Mouse (Mus musculus): ENCODE data around the gene Xkrx. TPM values are rescaled to one million over a fixed set of nuclear protein-coding genes. Genes with fewer than 3 reads are reported as not detected.

Gene Xkrx
- total and polyA plus RNA-seq, 3 experiments: 0.38 TPM; not detected in 2

DNA sequence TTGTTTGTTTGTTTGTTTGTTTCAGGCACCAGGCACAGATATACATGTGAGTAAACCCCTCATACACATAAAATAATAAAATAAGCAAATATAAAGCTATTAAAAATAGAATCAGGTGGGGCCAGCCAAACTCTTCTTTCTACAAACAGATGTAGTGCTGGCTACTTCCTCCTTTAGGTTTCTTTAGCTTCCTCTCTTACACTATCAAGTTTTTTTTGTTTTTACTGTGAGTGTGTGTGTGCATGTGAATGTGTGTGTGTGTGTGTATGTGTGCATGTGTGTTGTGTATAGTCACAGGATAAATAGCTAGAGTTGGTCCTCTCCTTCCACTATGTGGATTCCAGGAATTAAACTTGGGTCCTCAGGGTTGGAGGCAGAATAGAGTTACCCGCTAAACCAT is 12.8 kb upstream of the Xkrx start:
- no peaks in the 10 kb centered on the region; a peak in 1 of 4 replicates for H3K4me1 ChIP-seq (ENCODE audit: control insufficient read depth in 1 of 2, insufficient read depth in 2 of 2, low read length in 2 of 2)
- H3K9me3 ChIP-seq (replicated peaks; ENCODE audit: insufficient read depth, low read length): no peaks in the 10 kb centered on the region
- H3K27me3 ChIP-seq (ENCODE audit: control insufficient read depth in 1 of 2, insufficient read depth in 2 of 2, low read length in 2 of 2): no peaks in the 10 kb centered on the region
- H3K9ac ChIP-seq (ENCODE audit: control insufficient read depth, low read depth, low read length, poor library complexity, severe bottlenecking): no peak overlapping the region
- peaks cover 0 to 12% of the 10 kb centered on the region in 2 experiments; a peak in 2 of 4 replicates for H3K36me3 ChIP-seq (ENCODE audit: control insufficient read depth in 1 of 2, insufficient read depth in 2 of 2, low read length in 2 of 2)
- TF ChIP-seq RCOR1 (IDR thresholded peaks at IDR 0.05; ENCODE audit: low read depth, low read length) (0 out of 2 replicates have a peak, but pooled peaks have one; percentile 16), ELF1 (IDR thresholded peaks at IDR 0.05; ENCODE audit: low read depth, low read length) (0 out of 2 replicates have a peak, but pooled peaks have one; percentile 23), EP300 (IDR thresholded peaks at IDR 0.05; ENCODE audit: low read depth in 1 of 2, low read length in 2 of 2) (peak; percentile 15 to 55; a peak in 1 of 4 replicates), ZNF384 (IDR thresholded peaks at IDR 0.05; ENCODE audit: low read depth, low read length) (peak; percentile 91), ZKSCAN1 (IDR thresholded peaks at IDR 0.05; ENCODE audit: low read depth, low read length) (no peak)
- DNase-seq (ENCODE audit: low read depth, low spot score): peak; percentile 61
- no peaks in the 10 kb centered on the region for H3K79me2 ChIP-seq (ENCODE audit: control insufficient read depth, insufficient read depth, low read length, poor library complexity)
- no peak overlapping the region for H3K27ac ChIP-seq (ENCODE audit: control insufficient read depth, low read depth, low read length)
- no peak overlapping the region for H3K4me3 ChIP-seq (ENCODE audit: control insufficient read depth in 1 of 2, insufficient read depth in 1 of 2, low read depth in 2 of 2, low read length in 2 of 2)

DNA sequence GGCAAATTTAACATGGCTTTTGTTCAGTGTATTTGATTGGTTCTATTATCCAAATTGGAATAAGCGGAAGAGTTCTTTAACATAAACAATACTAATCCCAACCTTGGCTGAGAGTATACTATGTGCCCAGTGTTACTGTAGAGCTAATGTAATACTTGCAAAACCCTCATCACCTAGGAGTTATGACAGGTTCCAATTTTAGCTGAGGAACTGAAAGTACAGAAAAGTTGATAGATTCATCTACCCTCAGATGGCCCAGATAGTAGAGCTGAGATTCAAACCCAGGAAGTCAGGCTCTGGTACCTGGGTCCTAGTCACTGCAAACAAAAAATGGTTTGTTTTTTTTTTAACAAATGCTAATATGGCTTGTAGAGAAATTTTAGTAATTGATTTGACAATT is 8.7 kb upstream of the Xkrx start:
- Histone ChIP-seq H3K36me3 (ENCODE audit: control insufficient read depth in 1 of 2, insufficient read depth in 2 of 2, low read length in 2 of 2) (peaks cover 0 to 10% of the 10 kb centered on the region in 2 experiments; a peak in 2 of 4 replicates), H3K9me3 (replicated peaks; ENCODE audit: insufficient read depth, low read length) (no peaks in the 10 kb centered on the region), H3K79me2 (ENCODE audit: control insufficient read depth, insufficient read depth, low read length, poor library complexity) (no peaks in the 10 kb centered on the region), H3K27me3 (ENCODE audit: control insufficient read depth in 1 of 2, insufficient read depth in 2 of 2, low read length in 2 of 2) (no peaks in the 10 kb centered on the region), H3K9ac (ENCODE audit: control insufficient read depth, low read depth, low read length, poor library complexity, severe bottlenecking) (no peak overlapping the region), H3K4me1 (ENCODE audit: control insufficient read depth in 1 of 2, insufficient read depth in 2 of 2, low read length in 2 of 2) (no peaks in the 10 kb centered on the region; a peak in 1 of 4 replicates), H3K27ac (ENCODE audit: control insufficient read depth, low read depth, low read length) (no peak overlapping the region), H3K4me3 (ENCODE audit: control insufficient read depth in 1 of 2, insufficient read depth in 1 of 2, low read depth in 2 of 2, low read length in 2 of 2) (no peak overlapping the region)
- no peak for DNase-seq (ENCODE audit: low read depth, low spot score)
- TF ChIP-seq GATA1 (IDR thresholded peaks at IDR 0.05; ENCODE audit: low read depth, low read length) (no peak), UBTF (IDR thresholded peaks at IDR 0.05; ENCODE audit: borderline replicate concordance, insufficient read depth, low read depth, low read length) (no peak), CTCF (IDR thresholded peaks at IDR 0.05 in 2 of 3, conservative IDR thresholded peaks at IDR 0.05 in 1 of 3; ENCODE audit: control insufficient read depth in 1 of 3, insufficient read depth in 1 of 3, low read depth in 2 of 3, low read length in 3 of 3, poor library complexity in 1 of 3, severe bottlenecking in 1 of 3) (no peak), POLR2AphosphoS2 (IDR thresholded peaks at IDR 0.05; ENCODE audit: low read length) (no peak), ZC3H11A (IDR thresholded peaks at IDR 0.05; ENCODE audit: low read depth, low read length) (no peak), EP300 (IDR thresholded peaks at IDR 0.05; ENCODE audit: low read depth in 1 of 2, low read length in 2 of 2) (no peak), USF2 (IDR thresholded peaks at IDR 0.05; ENCODE audit: borderline replicate concordance in 1 of 2, insufficient read depth in 1 of 2, low read depth in 1 of 2, low read length in 2 of 2) (no peak), USF1 (IDR thresholded peaks at IDR 0.05; ENCODE audit: low read depth, low read length) (no peak), RAD21 (IDR thresholded peaks at IDR 0.05; ENCODE audit: low read depth, low read length) (no peak), MXI1 (IDR thresholded peaks at IDR 0.05; ENCODE audit: low read depth, low read length) (no peak), KAT2A (conservative IDR thresholded peaks at IDR 0.05; ENCODE audit: low read depth, low read length) (no peak), POLR2A (IDR thresholded peaks at IDR 0.05; ENCODE audit: control insufficient read depth in 1 of 2, insufficient read depth in 1 of 2, low read depth in 1 of 2, low read length in 2 of 2, poor library complexity in 1 of 2) (no peak), ETS1 (IDR thresholded peaks at IDR 0.05; ENCODE audit: low read depth, low read length) (no peak), NELFE (IDR thresholded peaks at IDR 0.05; ENCODE audit: low read depth, low read length) (no peak), BHLHE40 (IDR thresholded peaks at IDR 0.05; ENCODE audit: borderline replicate concordance, low read depth, low read length) (no peak), MEF2A (IDR thresholded peaks at IDR 0.05; ENCODE audit: extremely low read depth, insufficient replicate concordance, low read depth, low read length, poor library complexity, severe bottlenecking) (no peak), CHD1 (IDR thresholded peaks at IDR 0.05; ENCODE audit: low read depth, low read length) (no peak), HCFC1 (IDR thresholded peaks at IDR 0.05; ENCODE audit: low read depth, low read length) (no peak), ZMIZ1 (IDR thresholded peaks at IDR 0.05; ENCODE audit: low read depth, low read length) (no peak), TBP (IDR thresholded peaks at IDR 0.05; ENCODE audit: low read depth, low read length) (no peak)

Measured in MEL (cell line).